In the genomic region with DNA sequence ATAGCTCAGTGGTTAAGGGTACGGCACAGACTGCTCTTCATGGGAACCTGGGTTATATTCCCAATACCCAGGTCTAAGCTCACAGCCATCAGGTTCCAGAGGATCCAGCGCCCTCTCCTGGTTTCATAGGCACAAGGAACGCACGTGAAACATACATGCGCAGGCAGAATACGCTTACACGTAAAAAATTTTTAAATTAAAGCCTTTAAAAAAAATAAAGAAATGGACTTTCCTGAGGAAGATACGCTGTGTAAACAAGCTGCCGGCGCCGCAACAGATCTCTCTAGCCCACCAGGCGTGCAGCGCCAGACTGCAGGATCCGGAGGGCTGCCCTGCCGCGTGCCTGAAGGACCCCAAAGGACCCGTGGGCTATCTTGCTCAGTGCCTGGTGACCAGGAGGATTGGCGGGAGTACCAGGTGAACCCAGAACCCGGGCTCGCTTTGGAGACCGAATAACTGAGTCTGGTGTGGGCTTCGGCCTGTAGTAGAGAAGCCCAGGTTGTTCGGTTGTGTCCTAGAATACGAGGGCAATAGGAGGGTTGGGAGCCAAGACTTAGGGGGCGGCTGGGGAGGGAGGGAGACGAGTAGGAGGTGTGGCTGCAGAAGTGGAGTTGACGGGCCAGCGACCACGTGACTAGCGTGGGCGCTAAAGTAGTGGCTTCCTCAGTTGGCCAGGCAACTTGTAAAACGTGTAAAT, we compare ENCODE assay signal across 8 mouse cellular contexts. TPM values are rescaled to one million over a fixed set of nuclear protein-coding genes. Genes with fewer than 3 reads are reported as not detected.
DNase-seq lines count a peak whose midpoint lies in the region; ATAC-seq lines count a peak whose summit lies in the region.

A gene (plus strand): TSS at position 359 of the 697 bp plus-strand sequence.

- peak; percentile 99 for ATAC-seq in intestine, embryonic 14.5 days (replicated peaks; ENCODE audit: low FRiP score, low TSS enrichment, low read depth)

- WGBS in intestine, embryonic 14.5 days, result under 1% methylated on average over 32 of the region's 32 CpGs

- peak within 1 kb of the TSS; percentile 66 for H3K27ac ChIP-seq in intestine, embryonic 14.5 days (ENCODE audit: low read depth)

- H3K4me2 ChIP-seq in intestine, embryonic 14.5 days (ENCODE audit: low read length), result peak within 1 kb of the TSS; percentile 97

- H3K9me3 ChIP-seq in intestine, embryonic 14.5 days (ENCODE audit: control insufficient read depth, low read length), result no peaks in the 10 kb centered on the region

- no peaks in the 10 kb centered on the region for H3K27me3 ChIP-seq in intestine, embryonic 14.5 days (replicated peaks; ENCODE audit: control insufficient read depth, insufficient read depth, low read length)

- H3K36me3 ChIP-seq in intestine, embryonic 14.5 days (ENCODE audit: control insufficient read depth, insufficient read depth, low read length), result peaks cover 20% of the 10 kb centered on the region

- H3K4me3 ChIP-seq in intestine, embryonic 14.5 days (ENCODE audit: low read depth, low read length), result peak within 1 kb of the TSS; percentile 74

- H3K4me1 ChIP-seq in intestine, embryonic 14.5 days (replicated peaks; ENCODE audit: control insufficient read depth, insufficient read depth, low read length), result peaks cover 5% of the 10 kb centered on the region

- intact Hi-C loops in left cerebral cortex, postnatal 14 days (cut with DNase I), result loop anchor here (10.0 kb wide), 1 partner anchor 738 kb away; a partner anchor contains a TSS

- DNase-seq in adrenal gland, adult (ENCODE audit: inconsistent age in 2 of 2, low spot score in 1 of 2), result peak; percentile 86 to 97
- peak; percentile 94 for DNase-seq in embryo, embryonic 10.5 days (ENCODE audit: low spot score)
- DNase-seq in gastrocnemius, postnatal 25 days, result peak; percentile 76
- peak; percentile 99 for DNase-seq in intestine, embryonic 14.5 days (ENCODE audit: low spot score)
- peak; percentile 78 to 84 for DNase-seq in left cerebral cortex, postnatal 14 days (ENCODE audit: low spot score in 2 of 2)
- DNase-seq in mesoderm, embryonic 11.5 days (ENCODE audit: low read depth, low spot score), result peak; percentile 87
- DNase-seq in right cerebral cortex, postnatal 36 days (ENCODE audit: low spot score in 2 of 2), result peak; percentile 73 to 75
- peak; percentile 94 for DNase-seq in yolk sac, embryonic 10.5 days (ENCODE audit: low spot score)

- H3K9ac ChIP-seq in intestine, embryonic 14.5 days (ENCODE audit: low read length), result peak within 1 kb of the TSS; percentile 61

RNA-seq across cellular contexts. Expression of the gene that starts here (rescaled TPM):
- total RNA-seq in gastrocnemius, postnatal 25 days (2021), result 10 to 100 TPM; 22.1 to 26.8 TPM
- polyA plus RNA-seq in intestine, embryonic 14.5 days (2014; fragmentation: Nextera tagmentation; extraction: Ambion mirVana), result 85.4 and 87.9 TPM in 2 replicates
- 1 to 10 TPM; 6.2 to 8.8 TPM for total RNA-seq in left cerebral cortex, postnatal 14 days (2021)

Comparison
In these comparisons a context has a peak if more than half of its experiments do, and no peak if none do; other contexts are left out.
1. Peak in every context shown above with its lines: DNase-seq, ATAC-seq, H3K4me3 ChIP-seq and H3K27ac ChIP-seq.